Mouse (Mus musculus) megakaryocyte-erythroid progenitor cell, adult 5 weeks (primary cell): ENCODE data around the gene Tff1. TPM values are rescaled to one million over a fixed set of nuclear protein-coding genes. Genes with fewer than 3 reads are reported as not detected.

ENCODE experiments used
- polyA plus RNA-seq: library from polyadenylated mRNA; stranded (reverse); fragments of >175 nt; gene quantifications from 2 replicates; pipeline ENCODE4 v1.2.3, GENCODE M21; 2012

Tff1 gene
- not detected in 2 replicates for polyA plus RNA-seq

DNA sequence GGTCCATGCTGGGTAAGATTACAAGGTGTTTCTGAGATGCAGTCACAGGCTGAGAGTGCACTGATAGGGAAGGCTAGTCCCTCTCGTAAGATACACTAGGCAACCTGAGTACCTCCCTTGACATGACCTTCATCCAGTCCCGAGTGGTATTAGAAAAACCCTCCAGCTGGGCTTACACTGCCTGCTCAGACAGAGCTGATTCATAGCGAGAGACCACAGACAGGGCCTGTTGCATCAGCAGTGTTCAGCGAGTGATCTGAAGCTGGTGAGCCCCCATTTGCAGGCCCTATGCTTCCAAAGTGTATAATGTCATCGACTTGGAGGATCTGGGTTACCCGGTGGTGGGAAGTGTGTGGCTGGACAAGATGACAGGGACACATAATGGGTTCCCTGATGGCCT is at the start of gene Tff1:
TSS of gene Tff1 (minus strand) at position 151 of the 400 bp plus-strand sequence.

GRCm38 (mm10) chr17:31207771-31208334 is 42.8 kb upstream of the Tff1 start, which contains the start of gene Ubash3a:
Gene Ubash3a (plus strand): TSS chr17:31207873.

DNA sequence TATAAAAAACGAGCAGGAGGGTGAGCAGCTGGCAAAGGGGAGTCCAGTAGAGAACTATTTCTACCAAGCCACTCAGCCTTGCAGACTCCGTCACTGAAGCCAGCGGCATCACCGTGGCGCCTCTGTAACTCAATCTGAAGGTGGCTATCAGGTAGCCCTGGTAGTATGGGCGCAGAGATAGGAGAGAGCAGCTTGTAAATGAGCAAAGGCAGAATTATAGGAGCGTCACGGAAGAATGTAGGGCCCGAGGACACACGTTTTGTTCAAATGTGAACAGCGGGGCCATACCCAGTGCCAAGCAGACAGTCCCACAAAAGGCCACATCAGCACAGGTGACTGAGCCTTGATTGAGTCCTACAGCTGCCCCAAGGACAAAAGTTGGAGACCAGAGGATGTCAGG is 33.8 kb upstream of the Tff1 start, which contains the start of gene Tmprss3:
TSS of gene Tmprss3 (minus strand) at position 101 of the 400 bp plus-strand sequence.

DNA sequence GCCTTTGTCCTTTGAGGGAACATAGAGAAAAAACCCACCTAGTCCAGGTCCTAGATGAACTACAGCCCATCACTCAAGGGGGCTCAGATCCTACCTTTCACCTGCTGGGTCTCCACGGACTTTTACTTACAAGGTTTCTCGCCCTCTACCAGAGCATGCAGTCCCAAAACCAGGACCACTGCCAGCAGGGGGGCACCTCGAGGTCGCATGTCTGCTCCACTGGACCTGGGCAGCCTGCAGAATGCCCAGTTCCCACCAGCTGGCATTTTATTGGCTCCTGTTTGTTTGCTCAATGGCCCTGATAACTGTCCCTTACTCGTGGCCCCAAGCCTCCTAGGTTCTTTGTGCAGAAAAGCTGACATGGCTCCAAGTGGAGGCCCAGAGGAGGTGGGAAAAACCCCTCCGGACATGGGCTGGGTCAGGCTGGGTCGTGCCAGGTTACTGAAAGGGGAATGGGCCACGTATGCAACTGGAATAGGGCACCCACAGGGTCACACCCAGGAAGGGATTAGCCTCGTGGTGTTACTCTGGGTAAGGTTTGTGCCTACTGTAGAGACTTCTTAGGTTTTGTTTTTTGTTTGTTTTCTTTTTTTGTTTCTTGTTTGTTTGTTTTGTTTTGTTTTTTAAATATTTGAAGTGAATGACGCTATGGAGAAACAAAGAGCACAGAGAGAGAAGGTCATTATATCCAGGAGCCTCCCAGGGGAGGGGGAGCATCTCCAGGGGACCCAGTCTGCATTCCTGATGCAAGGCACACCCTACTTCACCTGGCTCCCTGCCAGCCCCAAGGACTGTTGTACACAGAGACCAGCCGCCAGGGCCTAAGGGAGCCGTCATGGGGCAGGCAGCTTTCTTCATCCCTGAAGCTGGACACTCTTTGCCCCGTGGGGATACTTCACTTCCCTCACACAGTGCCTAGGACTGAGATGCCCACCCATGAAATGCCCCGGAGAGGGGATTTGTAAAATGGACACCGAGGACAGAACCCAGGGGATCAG is 20.7 kb downstream of the Tff1 start, which contains the start of gene Tff2:
TSS of gene Tff2 (minus strand) at position 243 of the 998 bp plus-strand sequence.

GRCm38 (mm10) chr17:31129452-31129851 is 35.6 kb downstream of the Tff1 start, which contains the start of gene Tff3:
Gene Tff3 (minus strand): TSS chr17:31129646.

Other genes with a start within 250 kb of the Tff1 start
- gene Umodl1, start 210.6 kb downstream of the Tff1 start, polyA plus RNA-seq = not detected in 2 replicates
- gene Abcg1, start 107.6 kb downstream of the Tff1 start, polyA plus RNA-seq = 6.3 and 6.9 TPM in 2 replicates
- gene Tff3, start 35.6 kb downstream of the Tff1 start, polyA plus RNA-seq = not detected in 2 replicates
- gene Tff2, start 21.0 kb downstream of the Tff1 start, polyA plus RNA-seq = not detected in 2 replicates
- gene Tmprss3, start 33.7 kb upstream of the Tff1 start, polyA plus RNA-seq = 1.9 and 3.6 TPM in 2 replicates
- 36.6 and 47.4 TPM in 2 replicates for gene Ubash3a, start 42.6 kb upstream of the Tff1 start, polyA plus RNA-seq
- 2.9 and 3.3 TPM in 2 replicates for gene Rsph1, start 112.1 kb upstream of the Tff1 start, polyA plus RNA-seq
- gene Slc37a1, start 121.5 kb upstream of the Tff1 start, polyA plus RNA-seq = 9.3 and 13.6 TPM in 2 replicates
- gene Pde9a, start 220.9 kb upstream of the Tff1 start, polyA plus RNA-seq = 0.11 and 0.34 TPM in 2 replicates